Mouse (Mus musculus) heart, adult 10 weeks (tissue): ENCODE data around the gene Gm21760. TPM values are rescaled to one million over a fixed set of nuclear protein-coding genes. Genes with fewer than 3 reads are reported as not detected.

Source experiments
- polyA plus RNA-seq: library from polyadenylated mRNA; stranded (reverse); fragments of 350-450 nt; fragmentation: Illumina TruSeq; extraction: RNeasy Lipid Tissue Mini Kit (QIAGEN cat#74804); gene quantifications from one replicate; pipeline ENCODE4 v1.2.3, GENCODE M21; 2014; ENCODE audit warnings: low read depth, low replicate concordance

Gene Gm21760
- not detected for polyA plus RNA-seq

DNA sequence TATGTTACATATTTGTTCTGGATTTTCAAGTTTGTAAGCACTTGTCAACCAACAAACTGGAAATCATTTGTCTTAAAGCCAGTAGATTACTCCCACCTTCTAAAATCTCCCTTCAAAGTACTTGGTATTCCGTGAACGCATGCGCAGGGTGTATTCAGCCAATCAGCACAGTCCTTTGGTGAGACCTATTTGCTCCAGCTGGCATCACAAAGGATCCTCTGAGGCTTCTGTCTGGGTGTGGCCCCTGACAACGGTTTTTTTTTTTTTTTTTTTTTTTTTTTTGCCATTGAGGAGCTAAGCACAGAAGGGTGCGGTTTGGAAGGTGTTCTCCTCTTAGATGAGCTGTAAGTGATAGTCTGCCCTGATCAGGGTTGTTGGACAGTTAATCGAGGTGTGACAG is at the start of gene Gm21760:
Gene Gm21760 (plus strand): TSS at position 301 of the 400 bp plus-strand sequence.

